Mouse (Mus musculus) megakaryocyte, adult 5-6 weeks (primary cell): ENCODE measurements around the gene Slc22a17. TPM values are rescaled to one million over a fixed set of nuclear protein-coding genes. Genes with fewer than 3 reads are reported as not detected.

ENCODE experiments used
- ATAC-seq: 2 replicates; pipeline ENCODE4 v1.8.0; 2016; ENCODE audit warnings: mild to moderate bottlenecking, inconsistent platforms; ENCODE audit not compliant: poor library complexity, severe bottlenecking
- total RNA-seq, 2 experiments: library from RNA; stranded (forward) in 1 of 2; stranded (reverse) in 1 of 2; fragments of 153-499, 151-499 nt in 1 of 2; fragments of 221-1000, 200-1000 nt in 1 of 2; gene quantifications; 2 replicates each; pipeline versions ENCODE4 v1.2.3 to v1.2.4; 2015 to 2017

Gene Slc22a17
- total RNA-seq, 2 experiments from 2014 or later = 0.56 to 0.73 TPM

GRCm38 (mm10) chr14:54903641-54904040 is 9.3 kb downstream of the Slc22a17 start:
- no peak for ATAC-seq

GRCm38 (mm10) chr14:54900383-54900782 is 12.5 kb downstream of the Slc22a17 start:
- ATAC-seq = peak; percentile 94

GRCm38 (mm10) chr14:54897445-54897844 is 15.5 kb downstream of the Slc22a17 start:
- ATAC-seq = no peak

- ATAC-seq = peak; percentile 20; the same call in 1 of the 2 replicates
These were observed 18.4 kb downstream of the Slc22a17 start for GRCm38 (mm10) chr14:54894296-54895151.

GRCm38 (mm10) chr14:54893651-54894181 is 19.2 kb downstream of the Slc22a17 start:
- ATAC-seq = peak; percentile 96

- no peak for ATAC-seq
These were observed 20.7 kb downstream of the Slc22a17 start, which contains the start of gene Pabpn1 for GRCm38 (mm10) chr14:54892200-54892599. Gene Pabpn1, plus strand, starts transcription at chr14:54892500.

- no peak for ATAC-seq
These were observed 27.6 kb downstream of the Slc22a17 start for GRCm38 (mm10) chr14:54885309-54885708.

- ATAC-seq = no peak
These were observed 28.8 kb downstream of the Slc22a17 start for GRCm38 (mm10) chr14:54884022-54884712.

GRCm38 (mm10) chr14:54883154-54884021 is 29.5 kb downstream of the Slc22a17 start, which contains the start of the genes Bcl2l2 and Gm20521:
Gene Bcl2l2, plus strand, starts transcription at chr14:54883377.
Gene Gm20521, plus strand, starts transcription at chr14:54883441.
- peak; percentile 90 for ATAC-seq

GRCm38 (mm10) chr14:54877048-54877715 is 35.8 kb downstream of the Slc22a17 start, which contains the start of gene Ppp1r3e:
Gene Ppp1r3e, minus strand, starts transcription at chr14:54877550.
- ATAC-seq = peak; percentile 69

GRCm38 (mm10) chr14:54876539-54877047 is 36.3 kb downstream of the Slc22a17 start:
- ATAC-seq = peak; percentile 77

- ATAC-seq = peak; percentile 13
These were observed 36.9 kb downstream of the Slc22a17 start for GRCm38 (mm10) chr14:54875844-54876538.

GRCm38 (mm10) chr14:54874165-54874564 is 38.8 kb downstream of the Slc22a17 start:
- ATAC-seq = no peak

- no peak for ATAC-seq
These were observed 42.1 kb downstream of the Slc22a17 start, which contains the start of gene Homez for GRCm38 (mm10) chr14:54870861-54871260. Gene Homez, minus strand, starts transcription at chr14:54870961.

- ATAC-seq = no peak
These were observed 44.9 kb downstream of the Slc22a17 start for GRCm38 (mm10) chr14:54868026-54868425.

- no peak for ATAC-seq
These were observed 46.0 kb downstream of the Slc22a17 start for GRCm38 (mm10) chr14:54866936-54867335.

GRCm38 (mm10) chr14:54866268-54866667 is 46.7 kb downstream of the Slc22a17 start:
- no peak for ATAC-seq

- no peak for ATAC-seq
These were observed 47.3 kb downstream of the Slc22a17 start for GRCm38 (mm10) chr14:54865626-54866025.
